Mouse (Mus musculus) intestine, embryonic 14.5 days (tissue): ENCODE data around the gene Wdhd1. TPM values are rescaled to one million over a fixed set of nuclear protein-coding genes. Genes with fewer than 3 reads are reported as not detected.
A peak's percentile ranks its signal among the peaks of the same experiment; 100 is the strongest.

Source experiments
- ATAC-seq: fragments of 200-750 bp; cut with Nextera tagmentation; replicated peaks from 2 replicates; pipeline ENCODE4 v1.8.0; 2017; ENCODE audit warnings: low read depth, moderate number of reproducible peaks, moderate TSS enrichment, moderate library complexity; ENCODE audit not compliant: low FRiP score, low TSS enrichment
- DNase-seq: peaks from one replicate; pipeline ENCODE4 v3.0.0-alpha.2; 2018; ENCODE audit warnings: low spot score
- H3K27ac ChIP-seq: fragments of 300-500 bp; sonication (generic); 2 replicates; pipeline ENCODE4 v1.5.1; 2014; ENCODE audit warnings: low read depth, mild to moderate bottlenecking, control low read depth
- H3K27me3 ChIP-seq: fragments of 300-500 bp; sonication (generic); replicated peaks from 2 replicates; pipeline ENCODE4 v1.6.1; 2014; ENCODE audit warnings: low read length, control low read depth; ENCODE audit not compliant: control insufficient read depth, insufficient read depth
- H3K36me3 ChIP-seq: fragments of 300-500 bp; sonication (generic); 2 replicates; pipeline ENCODE4 v1.6.1; 2014; ENCODE audit warnings: low read length, control low read depth; ENCODE audit not compliant: control insufficient read depth, insufficient read depth
- H3K4me1 ChIP-seq: fragments of 300-500 bp; sonication (generic); replicated peaks from 2 replicates; pipeline ENCODE4 v1.6.1; 2014; ENCODE audit warnings: low read length, control low read depth, mixed read lengths; ENCODE audit not compliant: control insufficient read depth, insufficient read depth
- H3K4me2 ChIP-seq: fragments of 300-500 bp; sonication (generic); 2 replicates; pipeline ENCODE4 v1.6.1; 2014; ENCODE audit warnings: low read length
- H3K4me3 ChIP-seq: fragments of 300-500 bp; sonication (generic); 2 replicates; pipeline ENCODE4 v1.5.1; 2014; ENCODE audit warnings: low read depth, low read length, control low read depth, mixed read lengths
- H3K9ac ChIP-seq: fragments of 300-500 bp; sonication (generic); 2 replicates; pipeline ENCODE4 v1.6.1; 2014; ENCODE audit warnings: mild to moderate bottlenecking, low read length
- H3K9me3 ChIP-seq: fragments of 300-500 bp; sonication (generic); 2 replicates; pipeline ENCODE4 v1.6.1; 2016; ENCODE audit warnings: low read length, control low read depth; ENCODE audit not compliant: control insufficient read depth
- WGBS: fragments of 180-500 bp; shearing (Covaris S2); extraction: QIAGEN DNeasy Blood & Tissue Kit; methylation state at CpG from one replicate; pipeline ENCODE4 v1.1.7; 2014; 5-methylcytosine and 5-hydroxymethylcytosine counted together
- polyA plus RNA-seq: library from polyadenylated mRNA; unstranded; fragments of >200 nt; fragmentation: Nextera tagmentation; extraction: Ambion mirVana; gene quantifications from 2 replicates; pipeline ENCODE4 v1.2.1, GENCODE M21; 2014

Wdhd1 gene
- polyA plus RNA-seq, 1 experiment from 2014 or later: 34.8 TPM

GRCm38 (mm10) chr14:47304814-47305405, 28.3 kb upstream of the Wdhd1 start:
- Histone ChIP-seq H3K4me2 (no peak overlapping the region), H3K4me3 (no peak overlapping the region), H3K4me1 (peaks cover 4% of the 10 kb centered on the region), H3K9me3 (no peaks in the 10 kb centered on the region), H3K27me3 (no peaks in the 10 kb centered on the region), H3K36me3 (peaks cover 23% of the 10 kb centered on the region), H3K9ac (no peak overlapping the region), H3K27ac (no peak overlapping the region)
- WGBS: 90% methylated on average over 6 of the region's 6 CpGs
- DNase-seq (no peak), ATAC-seq (no peak)

- DNase-seq (no peak), ATAC-seq (no peak)
- Histone ChIP-seq H3K36me3 (peaks cover 9% of the 10 kb centered on the region; the same call in 1 of the 2 replicates), H3K4me2 (no peak overlapping the region), H3K4me1 (peaks cover 11% of the 10 kb centered on the region), H3K9ac (no peak overlapping the region), H3K4me3 (no peak overlapping the region), H3K27me3 (no peaks in the 10 kb centered on the region), H3K27ac (no peak overlapping the region), H3K9me3 (no peaks in the 10 kb centered on the region)
- 76% methylated on average over 14 of the region's 14 CpGs for WGBS
These were observed 26.4 kb upstream of the Wdhd1 start for GRCm38 (mm10) chr14:47302885-47303680.

DNA sequence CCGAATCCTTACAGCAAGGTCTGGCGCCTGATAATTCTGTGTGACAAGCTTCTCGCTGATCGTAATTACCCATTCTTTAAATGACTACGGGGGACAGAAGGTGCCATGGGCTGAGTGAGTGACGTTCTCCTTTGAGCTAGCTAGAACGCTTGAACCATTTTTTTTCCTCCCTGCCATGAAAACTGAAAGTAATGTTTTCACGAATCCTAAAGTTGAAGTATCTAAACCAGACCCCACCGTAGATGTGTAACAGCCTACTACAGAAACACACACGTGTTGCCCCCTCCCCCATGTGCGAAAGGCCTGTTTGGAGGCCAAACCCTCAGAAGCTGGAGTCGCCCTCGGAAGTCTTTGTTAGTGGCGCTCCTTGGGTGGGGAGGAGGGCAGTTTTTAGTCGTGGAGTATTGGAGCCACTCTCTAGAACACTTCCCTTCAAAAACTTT, 22.2 kb upstream of the Wdhd1 start:
- DNase-seq: peak; percentile 77
- Histone ChIP-seq H3K4me1 (peaks cover 14% of the 10 kb centered on the region), H3K4me2 (peak overlapping the region; percentile 73), H3K9ac (peak overlapping the region; percentile 99), H3K27me3 (no peaks in the 10 kb centered on the region), H3K36me3 (no peaks in the 10 kb centered on the region), H3K9me3 (no peaks in the 10 kb centered on the region), H3K4me3 (peak overlapping the region; percentile 94), H3K27ac (peak overlapping the region; percentile 96)
- WGBS: under 1% methylated on average over 15 of the region's 15 CpGs
- peak; percentile 16 for ATAC-seq

DNA sequence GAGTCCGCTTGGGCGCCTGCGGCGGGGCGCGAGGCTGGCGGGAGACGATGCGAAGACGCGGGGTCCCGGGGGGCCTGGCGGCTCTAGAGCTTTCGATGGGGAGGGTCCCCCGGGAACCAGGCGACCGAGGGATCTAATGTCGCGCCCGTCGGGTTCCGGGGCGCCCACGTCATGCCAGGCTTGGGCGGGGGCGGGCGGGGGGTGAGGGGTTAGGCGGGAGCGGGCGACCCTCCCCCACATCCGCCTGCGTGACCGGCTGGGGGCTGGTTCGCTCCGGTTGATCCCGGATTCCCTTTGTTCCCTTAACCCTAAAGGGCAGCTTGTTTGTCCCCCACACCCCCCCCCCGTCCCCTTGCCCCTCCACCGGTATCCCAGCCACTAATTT, 21.7 kb upstream of the Wdhd1 start:
- H3K27me3 ChIP-seq: no peaks in the 10 kb centered on the region
- no peak for DNase-seq

DNA sequence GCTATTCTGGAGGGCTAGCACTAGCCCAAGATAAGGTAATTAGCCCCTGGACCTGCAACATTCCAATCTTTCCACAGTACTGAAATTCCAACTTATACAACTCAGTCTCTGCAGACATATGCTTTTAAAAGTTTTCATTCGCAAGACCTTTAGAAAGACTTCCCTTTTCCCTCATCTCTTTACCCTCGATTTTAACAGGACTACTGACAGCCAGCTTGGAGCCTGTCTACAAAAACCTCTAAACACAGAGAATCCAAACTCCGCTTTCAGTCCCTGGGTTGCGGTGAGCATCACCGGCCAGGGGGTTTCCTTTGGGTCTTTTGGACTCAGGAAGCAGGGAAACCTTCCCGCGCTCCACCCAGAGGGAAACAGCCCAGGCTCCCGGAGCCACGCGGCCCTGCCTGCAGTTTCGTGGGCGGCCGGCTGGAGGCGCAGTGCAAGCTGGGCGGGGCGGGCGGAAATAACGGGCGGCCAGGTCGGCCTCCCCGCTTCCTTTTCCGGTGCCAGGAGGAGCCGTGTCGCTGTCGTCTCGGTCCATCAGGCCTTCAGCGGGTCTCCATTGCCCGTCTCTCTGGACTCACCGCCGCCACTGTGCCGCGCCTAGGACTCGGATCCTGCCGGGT, 21.2 kb upstream of the Wdhd1 start, which contains the start of gene Mapk1ip1l:
Gene Mapk1ip1l, plus strand, starts transcription at position 482 of the 623 bp plus-strand sequence.
- Histone ChIP-seq H3K27me3 (no peaks in the 10 kb centered on the region), H3K4me2 (peak within 1 kb of the TSS; percentile 73), H3K4me3 (peak within 1 kb of the TSS; percentile 94), H3K27ac (peak within 1 kb of the TSS; percentile 96), H3K36me3 (no peaks in the 10 kb centered on the region), H3K9me3 (no peaks in the 10 kb centered on the region), H3K9ac (peak within 1 kb of the TSS; percentile 99), H3K4me1 (peaks cover 14% of the 10 kb centered on the region)
- ATAC-seq (peak; percentile 89), DNase-seq (peak; percentile 99)
- WGBS: 1% methylated on average over 34 of the region's 34 CpGs

More for the DNA sequence above, 21.7 kb upstream of the Wdhd1 start:
- Histone ChIP-seq H3K4me2 (peak overlapping the region; percentile 73), H3K27ac (peak overlapping the region; percentile 96), H3K36me3 (no peaks in the 10 kb centered on the region), H3K9ac (peak overlapping the region; percentile 99), H3K4me3 (peak overlapping the region; percentile 94), H3K4me1 (peaks cover 14% of the 10 kb centered on the region), H3K9me3 (no peaks in the 10 kb centered on the region)
- peak; percentile 69 for ATAC-seq
- WGBS: under 1% methylated on average over 30 of the region's 38 CpGs

DNA sequence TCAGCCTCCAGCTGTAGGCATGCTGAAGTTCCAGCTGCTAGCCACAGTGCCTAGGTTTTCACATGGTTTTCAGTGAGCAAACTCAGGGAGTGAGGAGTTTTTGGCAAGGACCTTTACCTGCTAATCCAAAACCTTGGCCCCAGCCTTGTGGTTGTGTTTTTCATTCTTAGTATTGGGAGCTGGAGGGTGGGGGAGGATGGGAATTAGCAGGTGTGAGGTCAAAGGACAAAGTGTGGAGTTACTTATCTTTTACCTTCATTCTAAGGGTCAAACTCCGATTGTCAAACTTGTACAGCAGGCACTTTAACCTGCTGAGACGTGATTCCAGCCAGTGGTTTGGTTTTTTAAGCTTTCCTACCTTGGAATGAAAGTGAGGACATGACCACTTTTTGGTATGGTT, 19.6 kb upstream of the Wdhd1 start:
- no peak for DNase-seq
- ATAC-seq: no peak
- Histone ChIP-seq H3K27ac (no peak overlapping the region), H3K9me3 (no peaks in the 10 kb centered on the region), H3K4me2 (no peak overlapping the region), H3K4me1 (peaks cover 14% of the 10 kb centered on the region), H3K4me3 (no peak overlapping the region), H3K9ac (no peak overlapping the region), H3K27me3 (no peaks in the 10 kb centered on the region), H3K36me3 (no peaks in the 10 kb centered on the region)
- 65% methylated on average over 2 of the region's 2 CpGs for WGBS

- DNase-seq (no peak), ATAC-seq (no peak)
- H3K36me3 ChIP-seq: peaks cover 15% of the 10 kb centered on the region
- no peaks in the 10 kb centered on the region for H3K9me3 ChIP-seq
- WGBS: 48% methylated on average over 4 of the region's 4 CpGs
- H3K4me1 ChIP-seq: peaks cover 5% of the 10 kb centered on the region
- no peak overlapping the region for H3K4me2 ChIP-seq
- no peak overlapping the region for H3K9ac ChIP-seq
- no peak overlapping the region for H3K4me3 ChIP-seq
- H3K27me3 ChIP-seq: no peaks in the 10 kb centered on the region
- no peak overlapping the region for H3K27ac ChIP-seq
These were observed 17.5 kb upstream of the Wdhd1 start for GRCm38 (mm10) chr14:47294136-47294535.

DNA sequence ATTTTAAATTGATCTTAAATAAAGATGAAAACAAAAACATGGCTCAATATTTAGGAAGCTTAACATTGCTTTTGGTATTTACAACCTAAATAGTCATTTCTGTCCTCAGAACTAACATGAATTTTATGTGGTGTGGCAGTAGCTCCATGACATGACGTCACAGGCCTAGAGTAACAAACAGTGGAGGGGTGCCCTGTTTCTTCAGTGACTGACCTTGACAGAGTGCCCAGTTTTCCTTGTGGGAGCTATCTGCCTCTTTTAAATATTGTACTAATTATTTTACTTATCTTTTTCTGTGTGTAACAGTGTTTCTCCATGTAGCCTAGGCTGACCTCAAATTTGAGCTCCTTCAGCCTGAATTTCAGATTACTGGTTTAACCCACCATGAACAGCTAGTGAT, 15.1 kb upstream of the Wdhd1 start:
- WGBS: 76% methylated on average over 1 of the region's 1 CpGs
- H3K27ac ChIP-seq: no peak overlapping the region
- no peaks in the 10 kb centered on the region for H3K4me1 ChIP-seq
- H3K27me3 ChIP-seq: no peaks in the 10 kb centered on the region
- H3K9ac ChIP-seq: no peak overlapping the region
- H3K36me3 ChIP-seq: peaks cover 15% of the 10 kb centered on the region
- no peak for DNase-seq
- no peak for ATAC-seq
- H3K4me3 ChIP-seq: no peak overlapping the region
- H3K9me3 ChIP-seq: no peaks in the 10 kb centered on the region
- H3K4me2 ChIP-seq: no peak overlapping the region
